Mouse (Mus musculus): ENCODE measurements around the gene Crispld2. TPM values are rescaled to one million over a fixed set of nuclear protein-coding genes. Genes with fewer than 3 reads are reported as not detected.

Gene Crispld2
- polyA plus RNA-seq, 1 experiment from 2014 or later = 4.1 TPM

- WGBS = 70% methylated on average over 4 of the region's 4 CpGs
- Histone ChIP-seq H3K36me3 (no peaks in the 10 kb centered on the region), H3K27ac (ENCODE audit: poor library complexity, severe bottlenecking) (no peak overlapping the region), H3K4me3 (no peak overlapping the region), H3K4me1 (replicated peaks) (peaks cover 7% of the 10 kb centered on the region; the same call in 1 of the 2 replicates), H3K27me3 (replicated peaks) (no peaks in the 10 kb centered on the region), H3K9ac (no peak overlapping the region), H3K4me2 (no peak overlapping the region), H3K9me3 (replicated peaks) (peaks cover 12% of the 10 kb centered on the region)
- ATAC-seq (ENCODE audit: insufficient number of reproducible peaks, low FRiP score) = no peak
Observed at GRCm38 (mm10) chr8:119964859-119965258, 27.4 kb upstream of the Crispld2 start.

GRCm38 (mm10) chr8:119967435-119967834 is 24.8 kb upstream of the Crispld2 start:
- H3K27me3 ChIP-seq (replicated peaks) = no peaks in the 10 kb centered on the region
- H3K9ac ChIP-seq = no peak overlapping the region
- H3K4me3 ChIP-seq = no peak overlapping the region
- H3K4me1 ChIP-seq (replicated peaks) = peaks cover 11% of the 10 kb centered on the region; the same call in 1 of the 2 replicates
- H3K9me3 ChIP-seq (replicated peaks) = peaks cover 12% of the 10 kb centered on the region
- no peaks in the 10 kb centered on the region for H3K36me3 ChIP-seq
- WGBS = 77% methylated on average over 9 of the region's 9 CpGs
- no peak for ATAC-seq (ENCODE audit: insufficient number of reproducible peaks, low FRiP score)
- no peak overlapping the region for H3K27ac ChIP-seq (ENCODE audit: poor library complexity, severe bottlenecking)
- H3K4me2 ChIP-seq = no peak overlapping the region

- H3K4me3 ChIP-seq = no peak overlapping the region
- no peak overlapping the region for H3K4me2 ChIP-seq
- ATAC-seq (ENCODE audit: insufficient number of reproducible peaks, low FRiP score) = no peak
- 54% methylated on average over 9 of the region's 9 CpGs for WGBS
- no peak overlapping the region for H3K9ac ChIP-seq
- peaks cover 12% of the 10 kb centered on the region for H3K9me3 ChIP-seq (replicated peaks)
- H3K27me3 ChIP-seq (replicated peaks) = no peaks in the 10 kb centered on the region
- no peaks in the 10 kb centered on the region for H3K36me3 ChIP-seq
- H3K4me1 ChIP-seq (replicated peaks) = peaks cover 11% of the 10 kb centered on the region; the same call in 1 of the 2 replicates
- H3K27ac ChIP-seq (ENCODE audit: poor library complexity, severe bottlenecking) = no peak overlapping the region
Observed at GRCm38 (mm10) chr8:119970169-119970568, 22.1 kb upstream of the Crispld2 start.

- ATAC-seq (ENCODE audit: insufficient number of reproducible peaks, low FRiP score) = peak; percentile 30
- Histone ChIP-seq H3K4me3 (no peak overlapping the region), H3K4me2 (no peak overlapping the region), H3K36me3 (no peaks in the 10 kb centered on the region), H3K9ac (no peak overlapping the region), H3K9me3 (replicated peaks) (peaks cover 7% of the 10 kb centered on the region), H3K27ac (ENCODE audit: poor library complexity, severe bottlenecking) (no peak overlapping the region), H3K27me3 (replicated peaks) (no peaks in the 10 kb centered on the region), H3K4me1 (replicated peaks) (peaks cover 11% of the 10 kb centered on the region; the same call in 1 of the 2 replicates)
- WGBS = 52% methylated on average over 12 of the region's 12 CpGs
Observed at GRCm38 (mm10) chr8:119972558-119972957, 19.7 kb upstream of the Crispld2 start.

GRCm38 (mm10) chr8:119978770-119979381 is 13.4 kb upstream of the Crispld2 start:
- Histone ChIP-seq H3K4me1 (replicated peaks) (no peaks in the 10 kb centered on the region), H3K9me3 (replicated peaks) (no peaks in the 10 kb centered on the region), H3K9ac (no peak overlapping the region), H3K4me3 (no peak overlapping the region), H3K27ac (ENCODE audit: poor library complexity, severe bottlenecking) (no peak overlapping the region), H3K4me2 (no peak overlapping the region), H3K27me3 (replicated peaks) (no peaks in the 10 kb centered on the region), H3K36me3 (no peaks in the 10 kb centered on the region)
- no peak for ATAC-seq (ENCODE audit: insufficient number of reproducible peaks, low FRiP score)
- 60% methylated on average over 11 of the region's 11 CpGs for WGBS

- H3K36me3 ChIP-seq = no peaks in the 10 kb centered on the region
- WGBS = 66% methylated on average over 4 of the region's 4 CpGs
- no peak for ATAC-seq (ENCODE audit: insufficient number of reproducible peaks, low FRiP score)
- no peak overlapping the region for H3K4me2 ChIP-seq
- no peak overlapping the region for H3K9ac ChIP-seq
- H3K4me3 ChIP-seq = no peak overlapping the region
- no peaks in the 10 kb centered on the region for H3K27me3 ChIP-seq (replicated peaks)
- no peaks in the 10 kb centered on the region for H3K4me1 ChIP-seq (replicated peaks)
- no peak overlapping the region for H3K27ac ChIP-seq (ENCODE audit: poor library complexity, severe bottlenecking)
- H3K9me3 ChIP-seq (replicated peaks) = no peaks in the 10 kb centered on the region
Observed at GRCm38 (mm10) chr8:119981253-119981652, 11.0 kb upstream of the Crispld2 start.

GRCm38 (mm10) chr8:119984085-119984484 is 8.2 kb upstream of the Crispld2 start:
- no peaks in the 10 kb centered on the region for H3K36me3 ChIP-seq
- H3K4me2 ChIP-seq = no peak overlapping the region
- no peak overlapping the region for H3K9ac ChIP-seq
- H3K27ac ChIP-seq (ENCODE audit: poor library complexity, severe bottlenecking) = no peak overlapping the region
- peaks cover 9% of the 10 kb centered on the region for H3K4me1 ChIP-seq (replicated peaks)
- no peaks in the 10 kb centered on the region for H3K9me3 ChIP-seq (replicated peaks)
- ATAC-seq (ENCODE audit: insufficient number of reproducible peaks, low FRiP score) = no peak
- no peaks in the 10 kb centered on the region for H3K27me3 ChIP-seq (replicated peaks)
- no peak overlapping the region for H3K4me3 ChIP-seq

GRCm38 (mm10) chr8:119986174-119986573 is 6.1 kb upstream of the Crispld2 start:
- Histone ChIP-seq H3K4me2 (no peak overlapping the region), H3K27me3 (replicated peaks) (peaks cover 9% of the 10 kb centered on the region), H3K9ac (no peak overlapping the region), H3K36me3 (no peaks in the 10 kb centered on the region), H3K27ac (ENCODE audit: poor library complexity, severe bottlenecking) (no peak overlapping the region), H3K4me3 (no peak overlapping the region), H3K4me1 (replicated peaks) (peaks cover 9% of the 10 kb centered on the region), H3K9me3 (replicated peaks) (no peaks in the 10 kb centered on the region)
- no peak for ATAC-seq (ENCODE audit: insufficient number of reproducible peaks, low FRiP score)
- WGBS = 62% methylated on average over 5 of the region's 5 CpGs

- H3K4me3 ChIP-seq = no peak overlapping the region
- no peaks in the 10 kb centered on the region for H3K36me3 ChIP-seq
- WGBS = 31% methylated on average over 15 of the region's 15 CpGs
- peaks cover 28% of the 10 kb centered on the region for H3K27me3 ChIP-seq (replicated peaks)
- H3K9me3 ChIP-seq (replicated peaks) = no peaks in the 10 kb centered on the region
- H3K4me2 ChIP-seq = peak overlapping the region; percentile 49
- ATAC-seq (ENCODE audit: insufficient number of reproducible peaks, low FRiP score) = no peak
- no peak overlapping the region for H3K9ac ChIP-seq
- H3K4me1 ChIP-seq (replicated peaks) = peaks cover 21% of the 10 kb centered on the region
- H3K27ac ChIP-seq (ENCODE audit: poor library complexity, severe bottlenecking) = no peak overlapping the region
Observed at GRCm38 (mm10) chr8:119988087-119988486, 4.2 kb upstream of the Crispld2 start.

GRCm38 (mm10) chr8:119994114-119994513 is 1.9 kb downstream of the Crispld2 start:
- Histone ChIP-seq H3K4me3 (no peak overlapping the region), H3K9ac (no peak overlapping the region), H3K27me3 (replicated peaks) (peaks cover 53% of the 10 kb centered on the region), H3K36me3 (no peaks in the 10 kb centered on the region), H3K27ac (ENCODE audit: poor library complexity, severe bottlenecking) (no peak overlapping the region), H3K9me3 (replicated peaks) (no peaks in the 10 kb centered on the region), H3K4me1 (replicated peaks) (peaks cover 19% of the 10 kb centered on the region), H3K4me2 (peak overlapping the region; percentile 22; the same call in 1 of the 2 replicates)
- WGBS = 66% methylated on average over 7 of the region's 7 CpGs
- no peak for ATAC-seq (ENCODE audit: insufficient number of reproducible peaks, low FRiP score)

- no peak overlapping the region for H3K4me3 ChIP-seq
- H3K9me3 ChIP-seq (replicated peaks) = no peaks in the 10 kb centered on the region
- H3K4me1 ChIP-seq (replicated peaks) = peaks cover 19% of the 10 kb centered on the region
- H3K27ac ChIP-seq (ENCODE audit: poor library complexity, severe bottlenecking) = no peak overlapping the region
- H3K36me3 ChIP-seq = no peaks in the 10 kb centered on the region
- 35% methylated on average over 6 of the region's 6 CpGs for WGBS
- 0 out of 2 replicates have a peak overlapping the region, but pooled peaks have one; percentile 1 for H3K9ac ChIP-seq
- peaks cover 53% of the 10 kb centered on the region for H3K27me3 ChIP-seq (replicated peaks)
- H3K4me2 ChIP-seq = 0 out of 2 replicates have a peak overlapping the region, but pooled peaks have one; percentile 22
- ATAC-seq (ENCODE audit: insufficient number of reproducible peaks, low FRiP score) = no peak
Observed at GRCm38 (mm10) chr8:119994556-119994955, 2.3 kb downstream of the Crispld2 start.

GRCm38 (mm10) chr8:119997266-119997665 is 5.0 kb downstream of the Crispld2 start:
- Histone ChIP-seq H3K4me1 (replicated peaks) (peaks cover 21% of the 10 kb centered on the region), H3K36me3 (no peaks in the 10 kb centered on the region)
- no peak for ATAC-seq (ENCODE audit: insufficient number of reproducible peaks, low FRiP score)

More at GRCm38 (mm10) chr8:119997266-119997665, 5.0 kb downstream of the Crispld2 start:
- Histone ChIP-seq H3K9me3 (replicated peaks) (no peaks in the 10 kb centered on the region), H3K27ac (ENCODE audit: poor library complexity, severe bottlenecking) (no peak overlapping the region), H3K9ac (no peak overlapping the region), H3K4me3 (no peak overlapping the region), H3K27me3 (replicated peaks) (peaks cover 33% of the 10 kb centered on the region), H3K4me2 (no peak overlapping the region)
- WGBS = 83% methylated on average over 4 of the region's 4 CpGs
